Mouse (Mus musculus) left cerebral cortex, adult 9 months (tissue): ENCODE results near the gene Clec2e.
"Not testable (repeated sequence)": the region's sequence is repeated elsewhere in the genome, so short reads cannot be mapped to it uniquely, and the experiment has no call there.

Source experiments
- DNase-seq, 2 experiments: peaks; one replicate each; pipeline ENCODE4 v3.0.0; 2022; ENCODE audit warnings: low spot score in 2 of 2

Gene Clec2e

GRCm38 (mm10) chr6:129100794-129101193, at the start of gene Clec2e:
TSS of gene Clec2e (minus strand) at chr6:129100913.
- DNase-seq, result not testable (repeated sequence)

DNA sequence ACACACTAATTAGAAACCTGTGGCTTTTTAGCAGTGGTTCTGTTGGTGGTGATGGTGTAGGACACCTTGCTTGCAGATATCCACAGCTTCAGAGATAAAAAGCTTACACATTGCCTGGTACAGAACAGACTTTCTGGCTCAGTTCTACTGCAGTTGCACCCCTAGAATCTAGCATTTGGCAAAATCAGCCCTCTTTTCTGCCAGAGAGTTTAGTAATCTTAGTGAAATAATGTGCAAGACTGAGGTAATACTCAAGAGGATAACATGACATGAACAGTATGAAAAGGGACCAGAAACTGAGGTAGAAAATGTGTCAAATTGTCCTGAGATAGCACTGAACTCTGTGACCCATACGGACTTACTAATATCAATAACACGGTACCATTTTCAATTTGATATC, 46.1 kb upstream of the Clec2e start:
- DNase-seq, result no peak

GRCm38 (mm10) chr6:129132604-129133341, 32.1 kb upstream of the Clec2e start:
- no peak for DNase-seq

DNA sequence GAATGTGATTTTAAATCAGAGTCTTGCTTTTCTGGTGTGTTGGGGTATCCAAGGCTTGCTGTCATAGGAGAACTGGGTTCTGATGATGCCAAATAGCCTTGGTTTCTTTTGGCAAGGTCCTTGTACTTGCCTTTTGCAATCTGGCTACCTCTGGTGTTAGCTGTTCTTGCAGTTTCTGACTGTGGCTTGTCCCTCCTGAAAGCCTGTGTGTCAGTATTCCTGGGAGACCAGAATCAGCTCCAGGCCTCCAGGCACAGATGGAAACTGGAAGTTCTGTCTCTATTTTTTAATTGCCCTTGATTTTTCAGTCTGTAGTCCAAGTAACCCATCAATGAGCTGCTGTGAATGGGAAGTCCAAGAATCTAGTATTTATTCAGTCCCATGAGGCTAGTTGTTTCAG, 26.1 kb upstream of the Clec2e start:
- DNase-seq, result no peak

DNA sequence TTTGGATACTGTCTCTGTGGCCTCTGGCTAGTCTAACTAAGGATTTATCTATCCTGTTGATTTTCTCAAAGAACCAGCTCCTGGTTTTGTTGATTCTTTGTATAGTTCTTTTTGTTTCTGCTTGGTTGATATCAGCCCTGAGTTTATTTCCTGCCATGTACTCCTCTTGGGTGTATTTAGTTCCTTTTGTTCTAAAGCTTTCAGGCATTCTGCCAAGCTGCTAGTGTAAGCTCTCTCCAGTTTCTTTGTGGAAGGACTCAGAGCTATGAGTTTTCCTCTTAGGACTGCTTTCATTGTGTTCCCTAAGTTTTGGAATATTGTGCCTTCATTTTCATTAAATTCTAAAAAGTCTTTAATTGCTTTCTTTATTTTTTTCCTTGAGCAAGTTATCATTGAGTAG, 23.8 kb upstream of the Clec2e start:
- not testable (repeated sequence) for DNase-seq

- DNase-seq, result no peak
Observed at GRCm38 (mm10) chr6:129116223-129116622, 15.5 kb upstream of the Clec2e start.

- DNase-seq, result not testable (repeated sequence)
Observed at GRCm38 (mm10) chr6:129114237-129114636, 13.5 kb upstream of the Clec2e start.

DNA sequence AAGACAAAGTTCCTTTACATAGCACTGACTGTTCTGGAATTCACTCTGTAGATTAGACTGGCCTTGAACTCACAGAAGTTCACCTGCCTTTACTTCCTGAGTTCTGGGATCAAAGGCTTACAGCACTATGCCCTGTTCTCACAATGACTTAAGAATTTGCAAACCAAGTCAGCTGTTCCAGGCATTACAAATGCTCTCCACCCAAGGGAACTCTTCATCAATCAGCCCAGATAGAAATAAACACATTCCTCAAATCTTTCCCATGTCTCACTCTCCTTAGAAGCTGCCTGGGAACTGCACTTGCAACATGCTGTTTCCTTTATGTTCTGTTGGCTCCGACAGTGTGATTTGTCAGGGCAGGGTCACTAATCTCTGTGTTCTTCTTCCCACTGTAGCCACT, 13.1 kb upstream of the Clec2e start:
- DNase-seq, result no peak

DNA sequence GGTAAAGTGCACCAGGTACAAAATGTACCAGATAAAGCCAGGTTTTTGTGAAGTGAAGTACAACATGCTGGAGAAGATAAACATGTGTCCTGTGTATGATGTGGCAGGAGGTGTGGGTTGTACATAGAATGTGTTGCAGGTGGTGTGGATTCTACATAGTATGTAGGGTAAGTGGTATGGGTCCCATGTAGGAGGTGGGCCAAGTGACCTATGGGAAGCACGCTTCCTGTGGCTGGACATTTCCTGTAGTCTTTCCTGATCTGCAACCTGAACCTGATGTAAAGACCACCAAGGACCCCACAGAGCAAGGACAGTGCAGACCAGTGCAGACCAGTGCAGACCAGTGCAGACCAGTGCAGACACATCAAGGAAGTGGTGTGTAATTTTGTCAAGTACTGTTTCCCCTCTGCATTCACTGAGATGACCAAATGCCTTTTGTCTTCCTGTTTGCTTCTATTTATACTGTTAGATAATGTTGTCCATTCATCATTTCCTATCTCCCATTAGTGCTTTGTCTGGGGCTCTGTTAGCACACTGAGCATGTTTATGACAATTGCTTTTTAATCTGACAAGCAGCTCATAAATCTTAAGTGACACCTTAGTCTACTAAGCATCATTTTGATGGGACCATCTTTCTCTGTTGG, 12.4 kb upstream of the Clec2e start:
- no peak for DNase-seq

GRCm38 (mm10) chr6:129112526-129112925, 11.8 kb upstream of the Clec2e start:
- DNase-seq, result no peak

- no peak for DNase-seq
Observed at GRCm38 (mm10) chr6:129107916-129108315, 7.2 kb upstream of the Clec2e start.

DNA sequence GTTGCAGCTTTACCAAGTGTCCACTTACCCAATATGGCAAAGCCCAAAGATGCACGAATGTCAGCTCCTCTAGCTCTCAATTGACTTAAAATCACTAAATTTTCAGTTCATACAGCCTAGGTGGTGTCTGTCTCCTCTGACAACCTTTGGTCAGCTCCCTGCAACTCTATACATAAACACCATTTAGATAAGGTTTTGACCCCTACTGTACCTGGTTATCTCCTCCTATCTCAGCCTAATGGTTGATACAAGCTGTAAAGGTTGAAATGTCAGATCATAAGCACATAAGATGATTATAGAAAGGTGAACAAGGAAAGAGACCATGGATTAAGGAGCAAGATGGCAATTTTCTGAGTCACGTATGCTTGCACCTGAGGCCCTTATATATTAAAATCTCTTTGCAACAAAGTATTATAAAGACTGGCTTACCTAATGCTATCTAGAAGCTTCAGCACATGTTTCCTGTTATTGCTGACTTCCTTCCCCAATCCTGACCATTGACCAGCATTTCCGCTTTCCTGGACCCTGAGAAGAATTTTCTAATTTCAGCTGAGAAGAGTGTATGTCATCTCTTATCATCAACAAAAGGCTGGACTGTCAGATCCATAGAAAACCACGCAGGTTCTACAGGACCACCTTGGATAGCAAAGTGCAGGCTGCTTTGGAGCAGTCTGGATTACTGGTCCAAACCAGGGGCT, 2.3 kb upstream of the Clec2e start:
- DNase-seq, result no peak

GRCm38 (mm10) chr6:129101604-129102003, 891 bp upstream of the Clec2e start:
- DNase-seq, result no peak

GRCm38 (mm10) chr6:129097929-129098328, 2.8 kb downstream of the Clec2e start:
- no peak for DNase-seq

DNA sequence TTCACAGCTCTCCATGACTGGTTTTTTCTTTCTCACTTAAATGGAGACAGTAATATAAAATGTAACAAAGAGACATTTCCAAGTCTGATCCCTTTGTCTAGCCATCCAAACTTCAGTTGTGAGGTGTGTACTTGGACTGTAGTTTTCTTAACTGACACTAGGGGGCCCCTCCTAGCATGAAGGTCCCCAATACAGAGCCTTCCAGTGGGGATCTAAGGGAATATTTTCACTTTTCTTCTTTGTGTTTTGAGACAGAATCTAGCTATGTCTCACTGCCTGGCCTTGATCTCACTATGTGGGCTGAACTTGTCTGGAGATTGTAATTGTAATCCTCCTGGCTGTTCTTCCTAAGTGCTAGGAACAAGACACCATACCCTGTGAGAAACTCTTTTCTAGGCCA, 5.5 kb downstream of the Clec2e start:
- peak in 1 of 2 experiments; percentile 10 for DNase-seq

- DNase-seq, result not testable (repeated sequence)
Observed at GRCm38 (mm10) chr6:129088596-129088995, 12.1 kb downstream of the Clec2e start.

GRCm38 (mm10) chr6:129088161-129088560, 12.6 kb downstream of the Clec2e start:
- DNase-seq, result peak in 1 of 2 experiments; percentile 13

DNA sequence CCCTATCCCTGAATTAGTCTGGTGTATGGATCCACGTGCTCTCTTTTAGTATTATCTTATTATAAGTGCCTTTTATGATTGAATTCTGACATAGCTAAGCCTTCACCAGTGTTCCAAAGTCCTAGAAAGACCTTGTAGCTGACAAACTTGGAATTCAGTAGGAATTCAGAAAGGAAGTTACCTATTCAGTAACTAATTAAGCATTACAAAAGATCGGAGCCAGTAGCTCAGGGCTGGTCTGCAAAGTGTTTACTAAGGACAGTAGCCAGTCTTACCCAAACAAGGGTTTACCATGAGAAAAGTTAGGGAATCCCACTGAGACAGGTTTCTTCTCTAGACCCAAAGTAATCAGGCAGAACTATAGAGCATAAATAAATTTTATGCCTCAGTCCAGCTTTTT, 14.7 kb downstream of the Clec2e start:
- not testable (repeated sequence) for DNase-seq

GRCm38 (mm10) chr6:129085098-129085497, 15.6 kb downstream of the Clec2e start:
- no peak for DNase-seq

DNA sequence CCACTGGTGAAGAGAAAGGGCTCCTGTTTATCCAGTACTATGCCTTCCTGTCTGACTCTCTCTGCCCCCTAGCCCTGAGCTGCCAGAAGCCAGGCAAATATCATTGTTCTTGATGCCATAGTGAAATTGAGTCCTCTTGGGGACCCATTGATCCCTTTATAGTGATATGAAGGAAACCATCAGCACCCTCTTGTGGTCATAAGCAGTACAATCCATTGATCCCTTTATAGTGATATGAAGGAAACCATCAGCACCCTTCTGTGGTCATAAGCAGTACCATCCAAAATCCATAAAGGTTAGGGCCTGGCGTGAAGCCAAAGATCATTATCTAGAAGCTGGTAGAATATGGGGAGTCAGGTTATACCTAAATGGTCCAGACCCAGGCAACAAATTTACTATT, 33.7 kb downstream of the Clec2e start:
- peak; percentile 10 to 55 for DNase-seq

- DNase-seq, result no peak
Observed at GRCm38 (mm10) chr6:129066530-129066929, 34.2 kb downstream of the Clec2e start.

DNA sequence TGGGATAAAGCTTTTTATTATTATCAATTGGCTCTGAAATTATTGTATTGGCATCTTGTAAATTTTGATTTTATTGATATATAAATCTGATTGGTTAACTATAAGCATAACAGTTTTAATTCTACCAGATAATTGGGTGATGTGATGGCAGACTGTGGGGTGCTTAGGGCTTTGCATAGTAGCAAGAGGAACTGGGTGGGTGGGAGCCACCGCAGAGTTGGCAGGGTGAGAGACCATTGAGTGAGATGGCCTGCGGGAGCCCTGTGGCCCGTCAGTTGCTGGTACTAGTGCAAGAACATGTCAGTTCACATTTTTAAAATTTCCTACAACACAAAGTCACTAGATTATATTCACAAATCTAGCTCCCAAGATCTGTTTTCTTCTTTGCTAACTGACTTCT, 34.9 kb downstream of the Clec2e start:
- no peak for DNase-seq

GRCm38 (mm10) chr6:129065407-129065806, 35.3 kb downstream of the Clec2e start:
- peak in 1 of 2 experiments; percentile 13 for DNase-seq
